Mouse (Mus musculus): ENCODE data around the gene Ephb1.

The Ephb1 gene

DNA sequence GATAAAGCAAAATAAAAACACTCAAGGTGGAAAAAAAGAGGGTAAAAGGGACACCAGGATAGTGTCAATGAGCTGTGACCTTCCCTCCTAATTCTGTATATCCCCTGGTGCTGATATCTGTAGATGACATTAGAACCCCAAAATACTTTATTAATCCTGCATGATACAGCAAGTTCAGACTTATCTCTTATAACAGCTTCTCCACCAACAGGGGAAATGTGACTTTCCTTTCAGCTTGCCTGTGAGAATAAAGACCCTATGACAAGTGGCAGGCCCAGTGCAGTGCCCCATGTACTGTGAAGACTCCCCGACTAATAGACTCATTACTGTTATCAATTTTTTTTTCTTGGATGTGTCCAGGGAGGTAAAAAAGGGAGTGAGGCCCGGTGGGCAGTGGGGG, 367.6 kb downstream of the Ephb1 start:
- no peaks in the 10 kb centered on the region for H3K36me3 ChIP-seq (ENCODE audit: insufficient read depth, low read length)
- H3K9me3 ChIP-seq (ENCODE audit: low read length), result peaks cover 15% of the 10 kb centered on the region
- H3K4me1 ChIP-seq (replicated peaks; ENCODE audit: low read depth, low read length), result peaks cover 17% of the 10 kb centered on the region; the same call in 1 of the 2 replicates
- TF ChIP-seq NANOG (IDR thresholded peaks at IDR 0.05; ENCODE audit: borderline replicate concordance, low read length) (no peak), CTCF (conservative IDR thresholded peaks at IDR 0.05; ENCODE audit: low read length) (no peak), POU5F1 (IDR thresholded peaks at IDR 0.05; ENCODE audit: borderline replicate concordance, low read length) (no peak)
- no peak overlapping the region for H3K4me3 ChIP-seq (replicated peaks; ENCODE audit: low read length)
- H3K27me3 ChIP-seq (ENCODE audit: insufficient read depth, low read length), result no peaks in the 10 kb centered on the region

DNA sequence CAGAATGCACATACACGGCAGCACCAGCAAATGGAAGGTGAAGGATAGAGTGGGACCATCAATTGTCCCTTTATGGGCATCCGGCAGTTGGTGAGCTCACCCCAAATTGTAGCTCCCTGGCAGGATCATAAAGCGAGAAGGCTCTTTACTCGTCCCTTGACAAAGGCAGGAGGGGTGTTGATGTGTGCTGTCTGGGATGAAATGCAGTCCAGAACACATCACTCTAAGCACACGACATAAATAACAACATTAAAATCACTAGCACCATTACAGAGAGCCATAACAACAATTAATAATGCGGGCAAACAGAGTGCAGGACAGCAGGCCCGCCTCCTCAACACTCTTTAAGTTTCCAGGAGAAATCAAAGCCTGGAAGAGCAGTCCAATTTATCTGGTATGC, 372.1 kb downstream of the Ephb1 start:
- no peaks in the 10 kb centered on the region for H3K9me3 ChIP-seq (ENCODE audit: low read length)
- H3K36me3 ChIP-seq (ENCODE audit: insufficient read depth, low read length), result no peaks in the 10 kb centered on the region
- no peaks in the 10 kb centered on the region for H3K4me1 ChIP-seq (replicated peaks; ENCODE audit: low read depth, low read length)
- no peaks in the 10 kb centered on the region for H3K27me3 ChIP-seq (ENCODE audit: insufficient read depth, low read length)
- no peak overlapping the region for H3K4me3 ChIP-seq (replicated peaks; ENCODE audit: low read length)
- TF ChIP-seq POU5F1 (IDR thresholded peaks at IDR 0.05; ENCODE audit: borderline replicate concordance, low read length) (no peak), CTCF (conservative IDR thresholded peaks at IDR 0.05; ENCODE audit: low read length) (no peak), NANOG (IDR thresholded peaks at IDR 0.05; ENCODE audit: borderline replicate concordance, low read length) (no peak)

DNA sequence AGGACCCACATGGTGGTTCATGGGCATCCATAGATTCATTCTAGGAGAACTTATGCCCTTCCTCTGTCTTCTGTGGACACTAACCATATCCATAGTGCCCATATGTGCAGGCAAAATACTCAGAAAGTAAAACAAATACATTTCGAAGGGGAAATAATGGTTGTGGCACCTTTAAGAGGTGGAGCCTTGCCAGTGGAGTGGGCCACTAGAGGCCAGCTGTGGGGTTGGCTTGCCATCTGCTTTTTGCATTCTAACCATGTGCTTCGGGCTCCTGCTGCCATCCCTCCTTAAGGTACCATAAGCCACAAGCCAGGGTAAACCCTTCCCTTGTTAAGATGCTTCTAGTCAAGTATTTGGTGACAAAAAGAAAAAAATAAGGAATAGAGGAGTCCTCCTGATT, 373.3 kb downstream of the Ephb1 start:
- no peaks in the 10 kb centered on the region for H3K27me3 ChIP-seq (ENCODE audit: insufficient read depth, low read length)
- no peaks in the 10 kb centered on the region for H3K36me3 ChIP-seq (ENCODE audit: insufficient read depth, low read length)
- TF ChIP-seq NANOG (IDR thresholded peaks at IDR 0.05; ENCODE audit: borderline replicate concordance, low read length) (no peak), POU5F1 (IDR thresholded peaks at IDR 0.05; ENCODE audit: borderline replicate concordance, low read length) (no peak), CTCF (conservative IDR thresholded peaks at IDR 0.05; ENCODE audit: low read length) (no peak)
- H3K4me3 ChIP-seq (replicated peaks; ENCODE audit: low read length), result no peak overlapping the region
- no peaks in the 10 kb centered on the region for H3K9me3 ChIP-seq (ENCODE audit: low read length)
- H3K4me1 ChIP-seq (replicated peaks; ENCODE audit: low read depth, low read length), result no peaks in the 10 kb centered on the region

DNA sequence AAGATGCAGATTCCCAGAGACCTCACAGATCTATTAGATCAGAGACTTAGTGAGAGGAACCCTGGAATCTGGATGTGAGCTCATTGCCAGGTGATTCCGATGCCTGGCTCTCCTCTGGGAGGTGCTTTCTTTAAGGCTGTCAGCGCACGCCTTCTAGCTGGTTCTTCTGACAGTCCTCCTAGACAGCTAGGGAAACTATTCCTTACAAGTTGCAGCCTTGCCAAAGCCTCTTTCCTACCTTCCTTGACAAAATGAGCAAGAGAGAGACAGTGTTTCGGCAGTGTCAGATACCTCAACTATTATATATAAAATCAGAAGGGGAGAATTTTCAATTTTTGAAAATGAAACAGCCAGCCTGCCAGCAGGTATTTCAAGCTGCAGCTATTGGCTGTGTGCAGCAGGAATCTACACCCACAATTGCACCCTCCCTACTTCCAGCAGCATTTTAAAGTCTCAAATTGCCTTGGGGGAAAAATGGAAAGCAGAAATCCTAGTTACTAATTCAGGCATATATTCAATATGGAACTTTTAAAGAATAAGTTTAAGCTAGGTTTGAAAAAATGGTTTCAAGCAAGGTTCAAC, 377.5 kb downstream of the Ephb1 start:
- Histone ChIP-seq H3K4me3 (replicated peaks; ENCODE audit: low read length) (no peak overlapping the region), H3K4me1 (replicated peaks; ENCODE audit: low read depth, low read length) (no peaks in the 10 kb centered on the region), H3K9me3 (ENCODE audit: low read length) (no peaks in the 10 kb centered on the region), H3K36me3 (ENCODE audit: insufficient read depth, low read length) (no peaks in the 10 kb centered on the region), H3K27me3 (ENCODE audit: insufficient read depth, low read length) (no peaks in the 10 kb centered on the region)
- TF ChIP-seq CTCF (conservative IDR thresholded peaks at IDR 0.05; ENCODE audit: low read length), result no peak
- no peak for TF ChIP-seq POU5F1 (IDR thresholded peaks at IDR 0.05; ENCODE audit: borderline replicate concordance, low read length)
- no peak for TF ChIP-seq NANOG (IDR thresholded peaks at IDR 0.05; ENCODE audit: borderline replicate concordance, low read length)

GRCm38 (mm10) chr9:101972314-101972713, 382.2 kb downstream of the Ephb1 start:
- Histone ChIP-seq H3K4me3 (replicated peaks; ENCODE audit: low read length) (no peak overlapping the region), H3K36me3 (ENCODE audit: insufficient read depth, low read length) (no peaks in the 10 kb centered on the region), H3K9me3 (ENCODE audit: low read length) (peaks cover 11% of the 10 kb centered on the region), H3K27me3 (ENCODE audit: insufficient read depth, low read length) (no peaks in the 10 kb centered on the region), H3K4me1 (replicated peaks; ENCODE audit: low read depth, low read length) (no peaks in the 10 kb centered on the region)
- TF ChIP-seq POU5F1 (IDR thresholded peaks at IDR 0.05; ENCODE audit: borderline replicate concordance, low read length) (no peak), CTCF (conservative IDR thresholded peaks at IDR 0.05; ENCODE audit: low read length) (no peak), NANOG (IDR thresholded peaks at IDR 0.05; ENCODE audit: borderline replicate concordance, low read length) (no peak)

- no peak overlapping the region for H3K4me3 ChIP-seq (replicated peaks; ENCODE audit: low read length)
- H3K27me3 ChIP-seq (ENCODE audit: insufficient read depth, low read length), result no peaks in the 10 kb centered on the region
- TF ChIP-seq NANOG (IDR thresholded peaks at IDR 0.05; ENCODE audit: borderline replicate concordance, low read length) (no peak), POU5F1 (IDR thresholded peaks at IDR 0.05; ENCODE audit: borderline replicate concordance, low read length) (no peak), CTCF (conservative IDR thresholded peaks at IDR 0.05; ENCODE audit: low read length) (no peak)
- no peaks in the 10 kb centered on the region for H3K36me3 ChIP-seq (ENCODE audit: insufficient read depth, low read length)
- H3K4me1 ChIP-seq (replicated peaks; ENCODE audit: low read depth, low read length), result no peaks in the 10 kb centered on the region
- peaks cover 16% of the 10 kb centered on the region for H3K9me3 ChIP-seq (ENCODE audit: low read length)
These were observed 382.7 kb downstream of the Ephb1 start for GRCm38 (mm10) chr9:101971806-101972205.

- TF ChIP-seq POU5F1 (IDR thresholded peaks at IDR 0.05; ENCODE audit: borderline replicate concordance, low read length), result no peak
- no peak for TF ChIP-seq NANOG (IDR thresholded peaks at IDR 0.05; ENCODE audit: borderline replicate concordance, low read length)
- TF ChIP-seq CTCF (conservative IDR thresholded peaks at IDR 0.05; ENCODE audit: low read length), result no peak
- Histone ChIP-seq H3K9me3 (ENCODE audit: low read length) (no peaks in the 10 kb centered on the region), H3K4me1 (replicated peaks; ENCODE audit: low read depth, low read length) (no peaks in the 10 kb centered on the region), H3K4me3 (replicated peaks; ENCODE audit: low read length) (no peak overlapping the region), H3K27me3 (ENCODE audit: insufficient read depth, low read length) (no peaks in the 10 kb centered on the region), H3K36me3 (ENCODE audit: insufficient read depth, low read length) (no peaks in the 10 kb centered on the region)
These were observed 398.3 kb downstream of the Ephb1 start for GRCm38 (mm10) chr9:101956228-101956627.

- Histone ChIP-seq H3K36me3 (ENCODE audit: insufficient read depth, low read length) (no peaks in the 10 kb centered on the region), H3K4me1 (replicated peaks; ENCODE audit: low read depth, low read length) (peaks cover 10% of the 10 kb centered on the region), H3K4me3 (replicated peaks; ENCODE audit: low read length) (no peak overlapping the region), H3K9me3 (ENCODE audit: low read length) (no peaks in the 10 kb centered on the region), H3K27me3 (ENCODE audit: insufficient read depth, low read length) (no peaks in the 10 kb centered on the region)
- TF ChIP-seq NANOG (IDR thresholded peaks at IDR 0.05; ENCODE audit: borderline replicate concordance, low read length), result no peak
- TF ChIP-seq POU5F1 (IDR thresholded peaks at IDR 0.05; ENCODE audit: borderline replicate concordance, low read length), result no peak
- no peak for TF ChIP-seq CTCF (conservative IDR thresholded peaks at IDR 0.05; ENCODE audit: low read length)
These were observed 400.0 kb downstream of the Ephb1 start for GRCm38 (mm10) chr9:101954529-101954928.

DNA sequence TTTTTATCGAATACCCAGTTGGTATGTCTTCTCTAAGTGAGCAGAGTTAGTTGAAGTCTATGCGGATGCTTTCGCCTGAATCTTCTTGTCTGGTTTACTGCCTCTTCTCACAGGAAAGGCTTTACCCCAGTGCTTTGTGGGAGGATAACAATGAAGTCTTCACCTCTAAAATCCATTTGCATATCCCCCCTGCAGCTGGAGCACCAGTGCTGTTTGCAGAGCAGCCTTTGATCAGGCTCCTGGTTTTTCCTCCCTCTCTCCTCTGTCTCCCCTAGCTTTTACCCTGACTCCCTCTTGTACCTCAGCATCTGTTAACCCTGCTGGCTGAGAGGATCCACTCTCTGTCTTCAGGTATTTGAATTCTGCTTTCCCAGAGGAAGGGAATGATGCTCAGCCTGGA, 404.4 kb downstream of the Ephb1 start:
- no peaks in the 10 kb centered on the region for H3K36me3 ChIP-seq (ENCODE audit: insufficient read depth, low read length)
- H3K9me3 ChIP-seq (ENCODE audit: low read length), result no peaks in the 10 kb centered on the region
- no peak overlapping the region for H3K4me3 ChIP-seq (replicated peaks; ENCODE audit: low read length)
- peak; percentile 29; the same call in 1 of the 2 replicates for TF ChIP-seq POU5F1 (IDR thresholded peaks at IDR 0.05; ENCODE audit: borderline replicate concordance, low read length)
- TF ChIP-seq CTCF (conservative IDR thresholded peaks at IDR 0.05; ENCODE audit: low read length), result no peak
- H3K27me3 ChIP-seq (ENCODE audit: insufficient read depth, low read length), result no peaks in the 10 kb centered on the region
- peaks cover 12% of the 10 kb centered on the region for H3K4me1 ChIP-seq (replicated peaks; ENCODE audit: low read depth, low read length)

All from E14TG2a.4 (cell line).